Comparison of ENCODE assay signal across 9 mouse cellular contexts in genomic region chr2:146220591-146221075, GRCm38 (mm10). TPM values are rescaled to one million over a fixed set of nuclear protein-coding genes. Genes with fewer than 3 reads are reported as not detected.
A peak's percentile ranks its signal among the peaks of the same experiment; 100 is the strongest.
DNase-seq lines count a peak whose midpoint lies in the region; ATAC-seq and TF ChIP-seq lines count a peak whose summit lies in the region.
"Had no signal": no experiment of that assay in that cellular context is flagged by ENCODE, and none has a peak within 500 bp of the region (broad histone marks: within the 10 kb centered on the region; RNA-seq: fewer than 3 reads in every experiment).

No protein-coding gene starts in this region.

- no peak overlapping the region for H3K9ac ChIP-seq in limb, embryonic 11.5 days (ENCODE audit: low read length)

- DNase-seq in cerebellum, adult 2 months: peak in 1 of 2 experiments; percentile 23
- peak; percentile 53 for DNase-seq in limb, embryonic 11.5 days (ENCODE audit: low spot score)
- DNase-seq in right cerebral cortex, postnatal 14 days: peak; percentile 12
- no peak for DNase-seq in lung, postnatal 10 days
- no peak for DNase-seq in layer of hippocampus, postnatal 25 days (ENCODE audit: extremely low spot score in 1 of 2, low spot score in 1 of 2)

- TF ChIP-seq POLR2A in cerebellum, adult 2 months (IDR thresholded peaks at IDR 0.05; ENCODE audit: borderline replicate concordance, insufficient read depth, low read length): no peak

- no peak for ATAC-seq in cerebellum, adult (ENCODE audit: insufficient number of reproducible peaks, low FRiP score, low TSS enrichment)
- ATAC-seq in megakaryocyte, adult 5-6 weeks (ENCODE audit: poor library complexity, severe bottlenecking): no peak
- ATAC-seq in limb, embryonic 11.5 days (ENCODE audit: insufficient number of reproducible peaks, low FRiP score, low TSS enrichment, low read depth): no peak

- peak overlapping the region; percentile 33 for H3K4me3 ChIP-seq in cerebellum, adult 2 months (replicated peaks; ENCODE audit: insufficient read depth, low read depth, low read length)
- peak overlapping the region; percentile 88 for H3K4me3 ChIP-seq in megakaryocyte, embryonic 14.5 days (replicated peaks)
- H3K4me3 ChIP-seq in limb, embryonic 11.5 days (ENCODE audit: low read depth, low read length): peak overlapping the region; percentile 47

- no peak for TF ChIP-seq CTCF in cerebellum, adult 2 months (IDR thresholded peaks at IDR 0.05; ENCODE audit: borderline replicate concordance, insufficient read depth, low read depth, low read length)

- H3K4me2 ChIP-seq in limb, embryonic 11.5 days (ENCODE audit: low read depth, severe bottlenecking): peak overlapping the region; percentile 95; the same call in 1 of the 2 replicates

- no peaks in the 10 kb centered on the region for H3K9me3 ChIP-seq in megakaryocyte, embryonic 14.5 days
- H3K9me3 ChIP-seq in limb, embryonic 11.5 days (ENCODE audit: control insufficient read depth, low read length): no peaks in the 10 kb centered on the region

- no peaks in the 10 kb centered on the region for H3K36me3 ChIP-seq in megakaryocyte, embryonic 14.5 days (replicated peaks; ENCODE audit: low read length)
- no peaks in the 10 kb centered on the region for H3K36me3 ChIP-seq in limb, embryonic 11.5 days (ENCODE audit: control insufficient read depth, insufficient read depth, low read length)

- WGBS in cerebellum, adult 2 months: 5% methylated on average over 24 of the region's 24 CpGs
- under 1% methylated on average over 24 of the region's 24 CpGs for WGBS in limb, embryonic 11.5 days

- peaks cover 12% of the 10 kb centered on the region; the same call in 1 of the 2 replicates for H3K27me3 ChIP-seq in cerebellum, adult 2 months (ENCODE audit: control insufficient read depth, insufficient read depth, low read length)
- peaks cover 92% of the 10 kb centered on the region for H3K27me3 ChIP-seq in megakaryocyte, embryonic 14.5 days (replicated peaks)
- peaks cover 89% of the 10 kb centered on the region for H3K27me3 ChIP-seq in limb, embryonic 11.5 days (ENCODE audit: control insufficient read depth, insufficient read depth, low read length)

- H3K4me1 ChIP-seq in cerebellum, adult 2 months (ENCODE audit: control insufficient read depth, insufficient read depth, low read length): peaks cover 4% of the 10 kb centered on the region; the same call in 1 of the 2 replicates
- H3K4me1 ChIP-seq in megakaryocyte, embryonic 14.5 days: peaks cover 64% of the 10 kb centered on the region
- H3K4me1 ChIP-seq in limb, embryonic 11.5 days (ENCODE audit: control insufficient read depth, insufficient read depth, low read length): peaks cover 20% of the 10 kb centered on the region

- H3K27ac ChIP-seq in cerebellum, adult 2 months (ENCODE audit: insufficient read depth, low read length): no peak overlapping the region
- no peak overlapping the region for H3K27ac ChIP-seq in limb, embryonic 11.5 days (replicated peaks; ENCODE audit: low read depth, low read length)

RNA-seq across cellular contexts. Expression of gene Insm1, which starts 1.1 kb away (rescaled TPM):
- 0.65 and 0.74 TPM in 2 replicates for polyA plus RNA-seq in cerebellum, adult 2 months (2012; rRNA removed)
- not detected in 2 replicates for polyA plus RNA-seq in megakaryocyte, embryonic 14.5 days (2012; ENCODE audit: insufficient read depth, low replicate concordance)
- not detected in 2 replicates for total RNA-seq in megakaryocyte, adult 5-6 weeks (2015)
- total RNA-seq in megakaryocyte, adult 5-6 weeks (2017): not detected in 2 replicates
- 0.06 and 0.09 TPM in 2 replicates for polyA plus RNA-seq in limb, embryonic 11.5 days (2014; fragmentation: Nextera tagmentation; extraction: Ambion mirVana)
- total RNA-seq in layer of hippocampus, postnatal 25 days (2021): 1 to 10 TPM; 7.5 to 8.6 TPM
- total RNA-seq: neutrophil, adult 5-6 weeks had no signal

Comparison
In these comparisons a context has a peak if more than half of its experiments do, and no peak if none do; other contexts are left out.
1. DNase-seq: peak in limb, embryonic 11.5 days (single experiment) and right cerebral cortex, postnatal 14 days (single experiment); none in lung, postnatal 10 days (single experiment) and layer of hippocampus, postnatal 25 days (0 of 2).
2. H3K4me3 ChIP-seq: peak in every context shown above with its lines; median percentile 88 in megakaryocyte, embryonic 14.5 days; 47 in limb, embryonic 11.5 days; 33 in cerebellum, adult 2 months.